Mouse (Mus musculus): ENCODE data around the gene Stx1b. TPM values are rescaled to one million over a fixed set of nuclear protein-coding genes. Genes with fewer than 3 reads are reported as not detected.

The Stx1b gene
- total and polyA plus RNA-seq, 3 experiments: 0.02 to 0.16 (median 0.15) TPM

- no peak for TF ChIP-seq GATA1 (IDR thresholded peaks at IDR 0.05; ENCODE audit: borderline replicate concordance, low read length)
- Histone ChIP-seq H3K36me3 (replicated peaks) (peaks cover 8% of the 10 kb centered on the region), H3K27me3 (ENCODE audit: insufficient read depth, low read length) (no peaks in the 10 kb centered on the region), H3K4me1 (ENCODE audit: insufficient read depth, low read depth, low read length) (peaks cover 57% of the 10 kb centered on the region), H3K9me3 (replicated peaks) (no peaks in the 10 kb centered on the region), H3K4me3 (ENCODE audit: low read depth, low read length) (no peak overlapping the region)
- no peak for DNase-seq (ENCODE audit: low spot score)
- no peak for ATAC-seq (ENCODE audit: extremely low read depth, insufficient number of reproducible peaks, low FRiP score, poor library complexity, severe bottlenecking)
These were observed 15.5 kb downstream of the Stx1b start for GRCm38 (mm10) chr7:127808821-127809220.

DNA sequence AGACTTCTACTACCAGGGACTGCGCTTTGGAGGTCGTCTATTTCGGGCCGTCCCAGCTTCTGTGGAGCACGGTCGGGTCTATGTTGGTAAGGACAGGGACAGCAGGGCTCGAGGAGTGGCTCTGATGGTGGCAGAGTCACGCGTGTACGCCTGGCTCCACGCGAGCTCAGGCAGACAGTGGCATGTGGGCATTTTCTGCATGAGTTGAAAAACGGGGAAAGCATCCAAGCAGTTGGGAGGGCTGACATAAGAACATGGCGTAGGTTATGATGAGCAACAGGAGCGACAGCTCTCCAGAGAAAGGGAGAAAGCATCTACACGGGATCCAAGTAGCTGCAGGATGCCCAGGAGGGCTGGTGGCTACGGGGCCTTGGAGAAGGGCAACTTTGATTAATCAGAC, 22.0 kb downstream of the Stx1b start:
- H3K27me3 ChIP-seq (ENCODE audit: insufficient read depth, low read length): no peaks in the 10 kb centered on the region
- H3K4me3 ChIP-seq (ENCODE audit: low read depth, low read length): no peak overlapping the region
- H3K9me3 ChIP-seq (replicated peaks): no peaks in the 10 kb centered on the region
- peaks cover 81% of the 10 kb centered on the region for H3K4me1 ChIP-seq (ENCODE audit: insufficient read depth, low read depth, low read length)
- peaks cover 72% of the 10 kb centered on the region for H3K36me3 ChIP-seq (replicated peaks)
- no peak for DNase-seq (ENCODE audit: low spot score)
- ATAC-seq (ENCODE audit: extremely low read depth, insufficient number of reproducible peaks, low FRiP score, poor library complexity, severe bottlenecking): no peak
- TF ChIP-seq POLR2AphosphoS5 (IDR thresholded peaks at IDR 0.05; ENCODE audit: insufficient replicate concordance, low read depth, low read length): no peak

DNA sequence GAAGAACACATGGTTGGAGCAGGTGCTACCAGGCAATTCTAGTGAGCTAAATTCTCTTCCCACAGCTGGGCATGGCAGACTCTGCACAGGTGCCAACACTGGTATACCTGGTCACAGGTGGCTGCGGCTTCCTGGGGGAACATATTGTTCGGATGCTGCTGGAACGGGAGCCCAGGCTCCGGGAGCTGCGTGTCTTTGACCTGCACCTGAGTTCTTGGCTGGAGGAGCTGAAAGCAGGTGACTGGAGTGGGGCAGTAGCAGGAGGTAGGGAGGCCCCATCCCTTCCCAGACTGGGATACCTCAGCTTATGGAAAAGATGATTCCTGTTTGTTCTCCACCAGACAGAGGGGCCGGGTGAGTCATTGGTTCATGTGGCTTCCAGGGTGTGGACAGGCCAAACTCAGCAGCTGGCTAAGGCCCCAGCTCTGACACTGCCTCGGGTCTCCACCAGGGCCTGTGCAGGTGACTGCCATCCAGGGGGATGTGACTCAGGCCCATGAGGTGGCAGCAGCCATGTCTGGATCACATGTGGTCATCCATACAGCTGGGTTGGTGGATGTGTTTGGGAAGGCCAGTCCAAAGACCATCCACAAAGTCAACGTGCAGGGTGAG, 23.2 kb downstream of the Stx1b start:
- no peaks in the 10 kb centered on the region for H3K9me3 ChIP-seq (replicated peaks)
- H3K27me3 ChIP-seq (ENCODE audit: insufficient read depth, low read length): no peaks in the 10 kb centered on the region
- TF ChIP-seq CTCF (IDR thresholded peaks at IDR 0.05; ENCODE audit: low read depth, low read length): no peak
- TF ChIP-seq GATA1 (IDR thresholded peaks at IDR 0.05; ENCODE audit: borderline replicate concordance, low read length): no peak
- no peak for TF ChIP-seq POLR2AphosphoS5 (IDR thresholded peaks at IDR 0.05; ENCODE audit: insufficient replicate concordance, low read depth, low read length)
- TF ChIP-seq GATA2 (IDR thresholded peaks at IDR 0.05; ENCODE audit: borderline replicate concordance, low read depth, low read length): no peak
- no peak for TF ChIP-seq TAL1 (conservative IDR thresholded peaks at IDR 0.05; ENCODE audit: low read depth, low read length)
- ATAC-seq (ENCODE audit: extremely low read depth, insufficient number of reproducible peaks, low FRiP score, poor library complexity, severe bottlenecking): no peak
- DNase-seq (ENCODE audit: low spot score): no peak
- peaks cover 84% of the 10 kb centered on the region for H3K36me3 ChIP-seq (replicated peaks)
- peak overlapping the region; percentile 68 for H3K4me3 ChIP-seq (ENCODE audit: low read depth, low read length)
- peaks cover 74% of the 10 kb centered on the region for H3K4me1 ChIP-seq (ENCODE audit: insufficient read depth, low read depth, low read length)

GRCm38 (mm10) chr7:127800435-127801009, 23.8 kb downstream of the Stx1b start, which contains the start of gene Hsd3b7:
Gene Hsd3b7 (plus strand): TSS chr7:127800604.
- no peaks in the 10 kb centered on the region for H3K27me3 ChIP-seq (ENCODE audit: insufficient read depth, low read length)
- ATAC-seq (ENCODE audit: extremely low read depth, insufficient number of reproducible peaks, low FRiP score, poor library complexity, severe bottlenecking): peak; percentile 84
- peak; percentile 93 for DNase-seq (ENCODE audit: low spot score)
- H3K4me3 ChIP-seq (ENCODE audit: low read depth, low read length): peak within 1 kb of the TSS; percentile 68
- no peaks in the 10 kb centered on the region for H3K9me3 ChIP-seq (replicated peaks)
- peaks cover 90% of the 10 kb centered on the region for H3K36me3 ChIP-seq (replicated peaks)
- peak; percentile 86 for TF ChIP-seq CTCF (IDR thresholded peaks at IDR 0.05; ENCODE audit: low read depth, low read length)
- no peak for TF ChIP-seq GATA2 (IDR thresholded peaks at IDR 0.05; ENCODE audit: borderline replicate concordance, low read depth, low read length)
- H3K4me1 ChIP-seq (ENCODE audit: insufficient read depth, low read depth, low read length): peaks cover 73% of the 10 kb centered on the region

DNA sequence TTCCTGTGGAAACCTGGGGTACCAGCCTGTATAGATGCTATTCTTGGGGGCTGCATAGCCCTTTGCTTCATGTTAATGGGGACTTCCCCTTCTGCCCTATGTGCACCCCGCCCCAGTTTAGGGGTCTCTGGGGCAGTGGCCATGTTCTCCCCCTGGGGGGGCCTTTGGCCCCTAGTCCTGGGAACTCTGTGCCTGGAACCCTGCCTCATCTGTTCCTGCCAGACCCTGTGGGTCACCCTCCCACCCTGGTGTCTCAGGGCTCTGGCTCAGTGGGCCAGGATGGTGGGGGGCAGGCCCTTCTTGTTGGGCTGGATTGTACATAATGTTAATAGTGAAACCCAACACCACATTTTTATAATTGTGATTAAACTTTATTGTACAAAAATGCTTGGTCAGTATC, 24.6 kb downstream of the Stx1b start:
- DNase-seq (ENCODE audit: low spot score) (no peak), ATAC-seq (ENCODE audit: extremely low read depth, insufficient number of reproducible peaks, low FRiP score, poor library complexity, severe bottlenecking) (no peak)
- H3K4me3 ChIP-seq (ENCODE audit: low read depth, low read length): no peak overlapping the region
- no peaks in the 10 kb centered on the region for H3K27me3 ChIP-seq (ENCODE audit: insufficient read depth, low read length)
- TF ChIP-seq CTCF (IDR thresholded peaks at IDR 0.05; ENCODE audit: low read depth, low read length) (no peak), GATA2 (IDR thresholded peaks at IDR 0.05; ENCODE audit: borderline replicate concordance, low read depth, low read length) (no peak), TAL1 (conservative IDR thresholded peaks at IDR 0.05; ENCODE audit: low read depth, low read length) (no peak), GATA1 (IDR thresholded peaks at IDR 0.05; ENCODE audit: borderline replicate concordance, low read length) (no peak), POLR2AphosphoS5 (IDR thresholded peaks at IDR 0.05; ENCODE audit: insufficient replicate concordance, low read depth, low read length) (no peak)
- H3K9me3 ChIP-seq (replicated peaks): no peaks in the 10 kb centered on the region
- peaks cover 65% of the 10 kb centered on the region for H3K4me1 ChIP-seq (ENCODE audit: insufficient read depth, low read depth, low read length)
- peaks cover 98% of the 10 kb centered on the region for H3K36me3 ChIP-seq (replicated peaks)

GRCm38 (mm10) chr7:127799211-127799610, 25.1 kb downstream of the Stx1b start:
- peaks cover 98% of the 10 kb centered on the region for H3K36me3 ChIP-seq (replicated peaks)
- ATAC-seq (ENCODE audit: extremely low read depth, insufficient number of reproducible peaks, low FRiP score, poor library complexity, severe bottlenecking): no peak
- no peak for DNase-seq (ENCODE audit: low spot score)
- H3K4me3 ChIP-seq (ENCODE audit: low read depth, low read length): no peak overlapping the region
- TF ChIP-seq GATA1 (IDR thresholded peaks at IDR 0.05; ENCODE audit: borderline replicate concordance, low read length): no peak
- peaks cover 60% of the 10 kb centered on the region for H3K4me1 ChIP-seq (ENCODE audit: insufficient read depth, low read depth, low read length)
- no peaks in the 10 kb centered on the region for H3K27me3 ChIP-seq (ENCODE audit: insufficient read depth, low read length)
- H3K9me3 ChIP-seq (replicated peaks): no peaks in the 10 kb centered on the region

GRCm38 (mm10) chr7:127798591-127798990, 25.8 kb downstream of the Stx1b start:
- Histone ChIP-seq H3K9me3 (replicated peaks) (no peaks in the 10 kb centered on the region), H3K27me3 (ENCODE audit: insufficient read depth, low read length) (no peaks in the 10 kb centered on the region), H3K4me1 (ENCODE audit: insufficient read depth, low read depth, low read length) (peaks cover 54% of the 10 kb centered on the region), H3K36me3 (replicated peaks) (peaks cover 97% of the 10 kb centered on the region), H3K4me3 (ENCODE audit: low read depth, low read length) (no peak overlapping the region)
- DNase-seq (ENCODE audit: low spot score) (no peak), ATAC-seq (ENCODE audit: extremely low read depth, insufficient number of reproducible peaks, low FRiP score, poor library complexity, severe bottlenecking) (no peak)
- TF ChIP-seq CTCF (IDR thresholded peaks at IDR 0.05; ENCODE audit: low read depth, low read length) (no peak), TAL1 (conservative IDR thresholded peaks at IDR 0.05; ENCODE audit: low read depth, low read length) (no peak), POLR2AphosphoS5 (IDR thresholded peaks at IDR 0.05; ENCODE audit: insufficient replicate concordance, low read depth, low read length) (no peak), GATA1 (IDR thresholded peaks at IDR 0.05; ENCODE audit: borderline replicate concordance, low read length) (no peak), GATA2 (IDR thresholded peaks at IDR 0.05; ENCODE audit: borderline replicate concordance, low read depth, low read length) (no peak)
